13 mouse cellular contexts compared by ENCODE assay signal in genomic region chr6:135166712-135167111, GRCm38 (mm10). TPM values are rescaled to one million over a fixed set of nuclear protein-coding genes. Genes with fewer than 3 reads are reported as not detected.
DNase-seq lines count a peak whose midpoint lies in the region; ATAC-seq and TF ChIP-seq lines count a peak whose summit lies in the region.
"Had no signal": no experiment of that assay in that cellular context is flagged by ENCODE, and none has a peak within 500 bp of the region (broad histone marks: within the 10 kb centered on the region; RNA-seq: fewer than 3 reads in every experiment).

No protein-coding gene starts in this region.

- no peak for DNase-seq in heart, postnatal 14 days
- DNase-seq in lung, adult 18-20 months = no peak
- DNase-seq in cerebellum, adult 2 months = no peak
- DNase-seq: gastrocnemius, postnatal 25 days; right cerebral cortex, postnatal 4 days had no signal

- peak overlapping the region; percentile 75 for H3K4me3 ChIP-seq in heart, embryonic 11.5 days (ENCODE audit: low read depth, low read length)
- H3K4me3 ChIP-seq in lung, embryonic 16.5 days (ENCODE audit: low read length) = peak overlapping the region; percentile 68; the same call in 1 of the 2 replicates
- no peak overlapping the region for H3K4me3 ChIP-seq in intestine, postnatal 0 days (ENCODE audit: low read depth, low read length)
- H3K4me3 ChIP-seq in stomach, embryonic 15.5 days (replicated peaks) = peak overlapping the region; percentile 66; the same call in 1 of the 2 replicates
- no peak overlapping the region for H3K4me3 ChIP-seq in cerebellum, adult 2 months (replicated peaks; ENCODE audit: insufficient read depth, low read depth, low read length)

- no peak for TF ChIP-seq CTCF in intestine, postnatal 0 days (IDR thresholded peaks at IDR 0.05; ENCODE audit: low read depth)
- no peak for TF ChIP-seq CTCF in cerebellum, adult 2 months (IDR thresholded peaks at IDR 0.05; ENCODE audit: borderline replicate concordance, insufficient read depth, low read depth, low read length)

- TF ChIP-seq POLR2A in cerebellum, adult 2 months (IDR thresholded peaks at IDR 0.05; ENCODE audit: borderline replicate concordance, insufficient read depth, low read length) = no peak

- ATAC-seq in heart, embryonic 11.5 days (replicated peaks; ENCODE audit: insufficient number of reproducible peaks, low FRiP score, low TSS enrichment) = no peak
- ATAC-seq in lung, embryonic 16.5 days (ENCODE audit: low read depth) = no peak
- ATAC-seq in intestine, postnatal 0 days = no peak
- no peak for ATAC-seq in stomach, embryonic 15.5 days (ENCODE audit: insufficient read depth, low FRiP score, low read depth)
- no peak for ATAC-seq in CD4-positive, CD25-positive, alpha-beta regulatory T cell, adult 4 months

- 55% methylated on average over 5 of the region's 5 CpGs for WGBS in heart, embryonic 11.5 days (ENCODE audit: insufficient replicate concordance)
- WGBS in lung, embryonic 16.5 days = 62% methylated on average over 5 of the region's 5 CpGs
- 47% methylated on average over 5 of the region's 5 CpGs for WGBS in intestine, postnatal 0 days
- 74% methylated on average over 5 of the region's 5 CpGs for WGBS in stomach, embryonic 15.5 days
- 89% methylated on average over 5 of the region's 5 CpGs for WGBS in cerebellum, adult 2 months

- H3K9ac ChIP-seq in heart, embryonic 11.5 days (ENCODE audit: low read depth, low read length) = no peak overlapping the region; the same call in 1 of the 2 replicates
- no peak overlapping the region for H3K9ac ChIP-seq in lung, embryonic 16.5 days (ENCODE audit: low read length)
- no peak overlapping the region for H3K9ac ChIP-seq in intestine, postnatal 0 days (ENCODE audit: low read depth, low read length)
- H3K9ac ChIP-seq in stomach, embryonic 15.5 days = no peak overlapping the region

- peak overlapping the region; percentile 82 for H3K4me2 ChIP-seq in heart, embryonic 11.5 days
- peak overlapping the region; percentile 87; the same call in 1 of the 2 replicates for H3K4me2 ChIP-seq in lung, embryonic 16.5 days (ENCODE audit: low read depth, low read length)
- H3K4me2 ChIP-seq in intestine, postnatal 0 days (replicated peaks; ENCODE audit: low read depth) = peak overlapping the region; percentile 75
- H3K4me2 ChIP-seq in stomach, embryonic 15.5 days = peak overlapping the region; percentile 85

- H3K36me3 ChIP-seq in heart, embryonic 11.5 days (ENCODE audit: control insufficient read depth, insufficient read depth, low read length) = no peaks in the 10 kb centered on the region
- H3K36me3 ChIP-seq in lung, embryonic 16.5 days (ENCODE audit: control insufficient read depth, insufficient read depth, low read length) = no peaks in the 10 kb centered on the region
- no peaks in the 10 kb centered on the region for H3K36me3 ChIP-seq in intestine, postnatal 0 days (ENCODE audit: control insufficient read depth, insufficient read depth)
- no peaks in the 10 kb centered on the region for H3K36me3 ChIP-seq in stomach, embryonic 15.5 days

- intact Hi-C loops in heart, postnatal 14 days (cut with DNase I) = no loop called here

- peak overlapping the region; percentile 84; the same call in 1 of the 2 replicates for H3K27ac ChIP-seq in heart, embryonic 11.5 days (ENCODE audit: low read depth, low read length)
- H3K27ac ChIP-seq in lung, embryonic 16.5 days (ENCODE audit: low read length) = no peak overlapping the region
- H3K27ac ChIP-seq in intestine, postnatal 0 days (ENCODE audit: low read depth, low read length) = no peak overlapping the region
- H3K27ac ChIP-seq in stomach, embryonic 15.5 days = 0 out of 2 replicates have a peak overlapping the region, but pooled peaks have one; percentile 78
- H3K27ac ChIP-seq in cerebellum, adult 2 months (ENCODE audit: insufficient read depth, low read length) = no peak overlapping the region

- no peaks in the 10 kb centered on the region for H3K9me3 ChIP-seq in heart, embryonic 11.5 days (replicated peaks; ENCODE audit: control insufficient read depth, low read length)
- H3K9me3 ChIP-seq in lung, embryonic 16.5 days (ENCODE audit: control insufficient read depth, low read length) = no peaks in the 10 kb centered on the region
- H3K9me3 ChIP-seq in intestine, postnatal 0 days (ENCODE audit: control insufficient read depth) = no peaks in the 10 kb centered on the region
- no peaks in the 10 kb centered on the region for H3K9me3 ChIP-seq in stomach, embryonic 15.5 days

- peaks cover 13% of the 10 kb centered on the region; the same call in 1 of the 2 replicates for H3K4me1 ChIP-seq in heart, embryonic 11.5 days (ENCODE audit: control insufficient read depth, insufficient read depth, low read length)
- H3K4me1 ChIP-seq in lung, embryonic 16.5 days (replicated peaks; ENCODE audit: control insufficient read depth, insufficient read depth, low read length) = peaks cover 2% of the 10 kb centered on the region; the same call in 1 of the 2 replicates
- no peaks in the 10 kb centered on the region; the same call in none of the 2 replicates for H3K4me1 ChIP-seq in intestine, postnatal 0 days (replicated peaks; ENCODE audit: control insufficient read depth, insufficient read depth, low read length)
- 0 out of 2 replicates have a peak, but pooled peaks cover 13% of the 10 kb centered on the region for H3K4me1 ChIP-seq in stomach, embryonic 15.5 days
- H3K4me1 ChIP-seq in cerebellum, adult 2 months (ENCODE audit: control insufficient read depth, insufficient read depth, low read length) = peaks cover 3% of the 10 kb centered on the region; the same call in 1 of the 2 replicates

- H3K27me3 ChIP-seq in heart, embryonic 11.5 days (ENCODE audit: control insufficient read depth, insufficient read depth, low read length) = no peaks in the 10 kb centered on the region
- H3K27me3 ChIP-seq in lung, embryonic 16.5 days (ENCODE audit: control insufficient read depth, insufficient read depth, low read depth, low read length) = no peaks in the 10 kb centered on the region
- H3K27me3 ChIP-seq in intestine, postnatal 0 days (replicated peaks; ENCODE audit: control insufficient read depth, insufficient read depth, low read length) = no peaks in the 10 kb centered on the region
- H3K27me3 ChIP-seq in stomach, embryonic 15.5 days (replicated peaks) = no peaks in the 10 kb centered on the region
- H3K27me3 ChIP-seq in cerebellum, adult 2 months (ENCODE audit: control insufficient read depth, insufficient read depth, low read length) = no peaks in the 10 kb centered on the region

RNA-seq across cellular contexts. Expression of gene Fam234b, which starts 31.1 kb away (rescaled TPM):
- polyA plus RNA-seq in heart, embryonic 11.5 days (2014; fragmentation: Nextera tagmentation; extraction: Ambion mirVana) = 11.2 and 11.3 TPM in 2 replicates
- total RNA-seq in heart, postnatal 14 days (2021) = 1 to 10 TPM; 6.3 to 7.8 TPM
- polyA plus RNA-seq in lung, embryonic 16.5 days (2015; fragmentation: Nextera tagmentation; extraction: Ambion mirVana) = 22.8 and 26.0 TPM in 2 replicates
- 20.9 and 21.7 TPM in 2 replicates for polyA plus RNA-seq in intestine, postnatal 0 days (2015; fragmentation: Nextera tagmentation; extraction: Ambion mirVana)
- 29.7 and 34.3 TPM in 2 replicates for polyA plus RNA-seq in stomach, embryonic 15.5 days (2015; fragmentation: Nextera tagmentation; extraction: Ambion mirVana)
- 10 to 100 TPM; 18.0 to 23.1 TPM for polyA plus RNA-seq in CD4-positive, CD25-positive, alpha-beta regulatory T cell, adult 4 months (2017; shearing (Covaris generic))
- polyA plus RNA-seq in cerebellum, adult 2 months (2012; rRNA removed) = 115 and 118 TPM in 2 replicates

RNA-seq across cellular contexts. Expression of gene Hebp1, which starts 31.1 kb away (rescaled TPM):
- polyA plus RNA-seq in heart, embryonic 11.5 days (2014; fragmentation: Nextera tagmentation; extraction: Ambion mirVana) = 7.2 and 15.2 TPM in 2 replicates
- 10 to 100 TPM; 44.8 to 45.9 TPM for total RNA-seq in heart, postnatal 14 days (2021)
- polyA plus RNA-seq in lung, embryonic 16.5 days (2015; fragmentation: Nextera tagmentation; extraction: Ambion mirVana) = 11.4 and 18.4 TPM in 2 replicates
- polyA plus RNA-seq in intestine, postnatal 0 days (2015; fragmentation: Nextera tagmentation; extraction: Ambion mirVana) = 62.8 and 78.9 TPM in 2 replicates
- polyA plus RNA-seq in stomach, embryonic 15.5 days (2015; fragmentation: Nextera tagmentation; extraction: Ambion mirVana) = 27.6 and 32.2 TPM in 2 replicates
- polyA plus RNA-seq in CD4-positive, CD25-positive, alpha-beta regulatory T cell, adult 4 months (2017; shearing (Covaris generic)) = 1 to 10 TPM in 1 of 2 experiments, not detected in 1; 1.0 TPM
- 20.8 and 22.9 TPM in 2 replicates for polyA plus RNA-seq in cerebellum, adult 2 months (2012; rRNA removed)

RNA-seq across cellular contexts. Expression of gene Gprc5d, which starts 48.6 kb away (rescaled TPM):
- not detected in 2 replicates for polyA plus RNA-seq in heart, embryonic 11.5 days (2014; fragmentation: Nextera tagmentation; extraction: Ambion mirVana)
- total RNA-seq in heart, postnatal 14 days (2021) = not detected
- not detected in 2 replicates for polyA plus RNA-seq in lung, embryonic 16.5 days (2015; fragmentation: Nextera tagmentation; extraction: Ambion mirVana)
- polyA plus RNA-seq in intestine, postnatal 0 days (2015; fragmentation: Nextera tagmentation; extraction: Ambion mirVana) = not detected in 2 replicates
- polyA plus RNA-seq in stomach, embryonic 15.5 days (2015; fragmentation: Nextera tagmentation; extraction: Ambion mirVana) = not detected in 2 replicates
- not detected for polyA plus RNA-seq in CD4-positive, CD25-positive, alpha-beta regulatory T cell, adult 4 months (2017; shearing (Covaris generic))
- 0.16 and 0.18 TPM in 2 replicates for polyA plus RNA-seq in cerebellum, adult 2 months (2012; rRNA removed)
- total RNA-seq: adrenal gland, postnatal 14 days; gastrocnemius, postnatal 25 days; layer of hippocampus, postnatal 36 days had no signal
- polyA plus RNA-seq: hindbrain, embryonic 16.5 days had no signal

Comparison
In these comparisons a context has a peak if more than half of its experiments do, and no peak if none do; other contexts are left out.
1. H3K27ac ChIP-seq: peak in heart, embryonic 11.5 days (single experiment) and stomach, embryonic 15.5 days (single experiment); none in lung, embryonic 16.5 days (single experiment), intestine, postnatal 0 days (single experiment) and cerebellum, adult 2 months (single experiment).
2. H3K4me3 ChIP-seq: peak in heart, embryonic 11.5 days (single experiment), lung, embryonic 16.5 days (single experiment) and stomach, embryonic 15.5 days (single experiment); none in intestine, postnatal 0 days (single experiment) and cerebellum, adult 2 months (single experiment).
3. Peak in every context shown above with its lines, with median percentiles within 50 percentile points of each other: H3K4me2 ChIP-seq.